Mouse (Mus musculus) myocyte (in vitro differentiated cells): Measurements from ENCODE around the gene Zfp580.

Source experiments
- CEBPB ChIP-seq: IDR thresholded peaks from 2 replicates; pipeline ENCODE4 v1.6.1; 2011; ENCODE audit warnings: mild to moderate bottlenecking, moderate library complexity; ENCODE audit not compliant: poor library complexity, insufficient read depth, severe bottlenecking
- E2F4 ChIP-seq: IDR thresholded peaks from one replicate; pipeline ENCODE4 v1.6.1; 2011; ENCODE audit warnings: mild to moderate bottlenecking, control low read depth, moderate library complexity; ENCODE audit not compliant: insufficient read depth
- MAX ChIP-seq: IDR thresholded peaks from one replicate; pipeline ENCODE4 v1.6.1; 2011; ENCODE audit warnings: low read depth, mild to moderate bottlenecking, control low read depth
- MYOG ChIP-seq, 3 experiments: IDR thresholded peaks; one replicate each; pipeline ENCODE4 v1.6.1; 2011; ENCODE audit warnings: control low read depth in 2 of 3, low read depth in 2 of 3, mild to moderate bottlenecking in 2 of 3; ENCODE audit not compliant: insufficient read length in 2 of 3, control insufficient read depth in 1 of 3, insufficient read depth in 1 of 3
- POLR2A ChIP-seq: IDR thresholded peaks from one replicate; pipeline ENCODE4 v1.6.1; 2011; ENCODE audit warnings: low read depth, mild to moderate bottlenecking, control low read depth, moderate library complexity; ENCODE audit not compliant: insufficient read length
- POLR2AphosphoS2 ChIP-seq: IDR thresholded peaks from one replicate; pipeline ENCODE4 v1.6.1; 2011; ENCODE audit warnings: low read depth, control low read depth; ENCODE audit not compliant: insufficient read length
- TCF12 ChIP-seq: IDR thresholded peaks from one replicate; pipeline ENCODE4 v1.6.1; 2011; ENCODE audit warnings: mild to moderate bottlenecking, control low read depth; ENCODE audit not compliant: poor library complexity, insufficient read depth, severe bottlenecking
- TCF3 ChIP-seq: IDR thresholded peaks from one replicate; pipeline ENCODE4 v1.6.1; 2011; ENCODE audit warnings: low read depth, control low read depth; ENCODE audit not compliant: insufficient read length

DNA sequence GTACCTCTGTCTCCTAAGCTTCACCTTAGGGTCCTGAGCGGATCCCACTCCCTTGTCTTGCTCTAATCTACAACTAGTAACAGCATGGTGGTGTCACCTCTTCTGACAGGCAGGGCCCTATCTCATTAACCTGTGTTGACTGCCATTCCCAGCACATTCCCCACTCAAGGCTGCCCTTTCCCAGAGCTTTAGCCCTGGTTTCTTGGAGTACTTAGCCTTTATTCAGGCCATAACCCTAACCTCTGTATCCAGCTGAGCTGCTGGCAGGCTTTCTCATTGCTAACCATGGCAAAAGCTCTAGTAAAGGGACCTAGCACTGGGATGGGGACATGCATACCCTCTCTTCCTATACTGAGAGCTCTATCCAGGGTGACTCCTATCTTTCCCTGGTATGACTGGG, 7.3 kb downstream of the Zfp580 start:
- TF ChIP-seq TCF3 = no peak
- TF ChIP-seq POLR2AphosphoS2 = no peak
- TF ChIP-seq POLR2A = no peak
- no peak for TF ChIP-seq MYOG (IDR thresholded peaks at IDR 0.05; ENCODE audit: control insufficient read depth in 1 of 3, insufficient read depth in 1 of 3, insufficient read length in 2 of 3, low read depth in 2 of 3)
- TF ChIP-seq TCF12 = no peak
- TF ChIP-seq MAX = no peak
- TF ChIP-seq E2F4 = no peak
- TF ChIP-seq CEBPB = no peak
